Mouse (Mus musculus): ENCODE data around the gene Olfr434. TPM values are rescaled to one million over a fixed set of nuclear protein-coding genes. Genes with fewer than 3 reads are reported as not detected.
A peak's percentile ranks its signal among the peaks of the same experiment; 100 is the strongest.
"Not testable (repeated sequence)": the region's sequence is repeated elsewhere in the genome, so short reads cannot be mapped to it uniquely, and the experiment has no call there.

The Olfr434 gene
- total RNA-seq (2021) = not detected

GRCm38 (mm10) chr6:43212873-43213272, at the start of gene Olfr434:
Gene Olfr434 (plus strand): TSS chr6:43213021.
- DNase-seq = not testable (repeated sequence)

DNA sequence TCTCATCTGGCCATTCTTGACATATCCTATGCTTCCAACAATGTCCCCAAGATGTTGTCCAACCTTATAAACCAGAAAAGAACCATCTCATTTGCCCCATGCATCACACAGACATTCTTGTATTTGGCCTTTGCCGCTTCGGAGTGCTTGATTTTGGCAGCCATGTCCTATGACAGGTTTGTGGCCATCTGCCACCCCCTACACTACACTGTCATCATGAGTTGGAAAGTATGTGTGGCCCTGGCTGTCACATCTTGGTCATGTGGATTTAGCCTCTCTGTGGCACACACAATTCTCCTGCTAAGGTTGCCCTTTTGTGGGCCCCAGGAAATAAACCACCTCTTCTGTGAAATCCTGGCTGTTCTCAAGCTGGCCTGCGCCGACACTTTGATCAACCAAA, 45.6 kb upstream of the Olfr434 start:
- DNase-seq = no peak

- DNase-seq = no peak
Measured at GRCm38 (mm10) chr6:43171840-43172239, 41.0 kb upstream of the Olfr434 start, which contains the start of gene Olfr13. Gene Olfr13 (plus strand): TSS chr6:43172140.

GRCm38 (mm10) chr6:43178129-43178528, 34.7 kb upstream of the Olfr434 start:
- no peak for DNase-seq

GRCm38 (mm10) chr6:43178584-43179501, 34.0 kb upstream of the Olfr434 start:
- no peak for DNase-seq

GRCm38 (mm10) chr6:43190986-43191385, 21.8 kb upstream of the Olfr434 start:
- DNase-seq = no peak

- no peak for DNase-seq
Measured at GRCm38 (mm10) chr6:43196781-43197180, 16.0 kb upstream of the Olfr434 start, which contains the start of gene Olfr435. Gene Olfr435 (plus strand): TSS chr6:43197146.

GRCm38 (mm10) chr6:43198094-43198493, 14.7 kb upstream of the Olfr434 start:
- DNase-seq = no peak

GRCm38 (mm10) chr6:43202786-43203185, 10.0 kb upstream of the Olfr434 start:
- DNase-seq = no peak

DNA sequence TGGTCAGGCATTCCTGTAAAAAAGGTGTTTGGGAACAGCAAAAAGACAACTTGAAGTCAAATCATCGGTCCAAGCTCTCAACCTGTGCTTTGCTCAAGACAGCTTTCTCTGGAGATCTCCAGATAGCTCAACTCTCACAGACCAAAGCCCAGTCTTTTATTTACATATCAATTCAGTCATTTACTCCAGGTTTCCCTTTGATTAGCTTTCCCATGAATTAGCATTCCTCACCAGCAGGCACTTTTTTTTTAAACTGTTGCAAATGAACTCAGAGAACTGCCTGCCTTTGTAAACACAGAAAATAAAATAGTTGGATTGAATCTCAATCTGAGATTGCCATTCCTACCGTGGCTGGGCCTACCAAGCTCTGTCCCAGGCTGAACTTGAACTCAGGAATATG, 7.5 kb upstream of the Olfr434 start:
- DNase-seq = no peak

DNA sequence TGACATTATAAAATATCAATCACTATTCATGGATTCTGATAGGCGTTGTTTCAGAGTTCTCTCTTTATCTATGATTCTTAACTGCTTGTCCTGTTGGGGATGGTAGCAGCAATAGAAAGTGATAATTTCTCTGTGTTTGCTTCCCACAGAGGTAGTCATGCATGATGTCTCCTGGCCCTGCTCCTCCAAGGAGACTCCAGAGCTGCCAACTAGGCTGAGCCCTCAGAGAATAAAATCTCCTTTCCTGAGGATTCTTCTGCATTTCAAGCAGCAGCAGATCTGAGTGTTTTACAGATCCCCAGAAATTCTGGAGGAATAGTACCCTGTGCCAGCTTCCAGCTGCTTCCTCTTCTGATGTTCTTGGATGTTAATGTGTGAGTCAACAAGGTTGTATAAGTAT, 18.4 kb downstream of the Olfr434 start, which contains the start of gene Olfr47:
Gene Olfr47, plus strand, starts transcription at position 275 of the 400 bp plus-strand sequence.
- not testable (repeated sequence) for DNase-seq

DNA sequence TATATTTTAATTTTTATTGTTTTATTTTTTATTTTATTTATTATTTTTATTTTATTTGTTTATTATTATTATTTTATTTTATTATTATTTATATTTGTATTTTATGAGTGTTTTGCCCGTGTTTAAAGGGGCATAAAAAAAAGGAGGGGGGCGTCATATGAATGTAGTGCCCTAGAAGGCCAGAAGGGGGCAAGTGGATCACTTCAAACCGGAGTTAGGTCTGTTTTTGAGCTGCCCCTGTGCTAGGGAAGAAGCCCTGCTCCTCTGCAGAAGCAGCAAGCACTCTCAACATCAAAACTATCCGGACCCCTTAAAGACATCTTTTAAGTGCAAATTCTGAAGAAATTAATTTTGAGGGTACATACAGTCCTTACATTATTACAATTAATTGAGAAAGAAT, 29.2 kb downstream of the Olfr434 start:
- peak; percentile 38 for DNase-seq

DNA sequence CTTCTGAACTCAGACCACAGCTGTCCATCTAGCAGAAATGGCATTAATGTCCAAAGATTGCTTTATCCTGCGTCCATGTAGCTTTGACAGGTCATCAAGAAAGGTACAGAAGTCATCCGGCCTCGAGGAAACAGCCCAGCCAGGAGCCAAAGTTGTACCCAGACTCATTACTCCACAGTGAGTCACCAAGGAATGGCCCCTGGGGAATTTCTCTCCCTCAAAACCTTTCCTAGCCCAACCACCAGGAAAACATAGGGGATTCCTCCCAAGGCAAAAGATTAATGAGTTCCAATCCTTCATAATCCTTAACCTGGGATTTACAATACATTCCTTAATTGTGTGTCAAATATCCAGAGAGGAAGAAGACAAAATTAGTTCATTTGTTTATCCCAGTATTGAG, 34.6 kb downstream of the Olfr434 start:
- no peak for DNase-seq

DNA sequence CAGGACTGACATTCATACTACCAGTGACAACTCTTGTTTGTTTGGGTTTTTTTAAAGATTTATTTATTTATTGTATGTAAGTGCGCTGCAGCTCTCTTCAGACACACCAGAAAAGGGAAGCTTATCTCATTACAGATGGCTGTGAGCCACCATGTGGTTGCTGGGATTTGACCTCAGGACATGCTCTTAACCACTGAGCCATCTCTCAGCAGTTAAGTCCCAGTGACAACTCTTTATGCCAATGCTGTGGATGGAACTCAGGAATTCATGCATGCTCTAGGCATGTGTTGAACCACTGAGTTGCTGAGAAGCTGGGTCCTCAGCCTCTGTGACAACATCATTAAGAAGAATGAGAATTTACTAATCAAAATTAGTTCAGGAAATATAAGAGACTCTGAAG, 40.2 kb downstream of the Olfr434 start:
- DNase-seq = no peak

GRCm38 (mm10) chr6:43254193-43254926, 41.5 kb downstream of the Olfr434 start:
- no peak for DNase-seq

- DNase-seq = no peak
Measured at GRCm38 (mm10) chr6:43260756-43261155, 47.9 kb downstream of the Olfr434 start.

DNA sequence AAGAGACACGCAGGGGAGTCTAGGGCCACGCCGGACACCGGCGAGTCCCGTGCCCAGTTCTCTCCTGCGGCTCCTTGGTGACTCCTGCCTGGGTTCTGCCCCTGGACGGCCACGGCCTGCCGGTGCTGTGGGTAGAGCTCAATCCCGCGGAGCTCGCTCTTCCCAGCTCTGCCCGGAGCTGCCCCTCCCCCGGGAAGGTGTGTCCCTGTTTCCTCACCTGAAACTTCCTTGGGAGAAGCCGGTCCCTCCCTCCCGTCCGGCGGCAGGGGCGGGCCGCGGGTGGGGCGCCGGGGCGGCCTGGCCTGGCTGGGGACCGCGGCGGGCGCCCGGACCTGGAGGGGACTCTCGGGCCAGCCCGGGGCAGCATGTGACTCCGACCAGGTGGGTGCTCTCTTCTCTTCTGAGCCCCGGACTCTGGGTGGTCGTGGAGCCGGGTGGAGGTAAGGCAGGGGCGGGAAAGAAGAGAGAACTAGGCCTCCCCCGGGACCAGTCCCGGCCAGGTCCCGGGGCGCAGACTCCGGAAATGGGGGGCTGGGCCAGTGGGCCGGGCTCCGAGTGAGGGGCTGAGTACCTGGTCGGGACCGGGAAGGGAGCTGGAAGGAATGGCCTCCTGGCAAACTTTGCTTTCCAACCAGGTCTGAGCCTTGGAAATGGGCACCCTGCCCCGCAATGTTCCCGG, 52.7 kb downstream of the Olfr434 start, which contains the start of gene Arhgef5:
Gene Arhgef5, plus strand, starts transcription at position 220 of the 679 bp plus-strand sequence.
- DNase-seq = peak; percentile 51

DNA sequence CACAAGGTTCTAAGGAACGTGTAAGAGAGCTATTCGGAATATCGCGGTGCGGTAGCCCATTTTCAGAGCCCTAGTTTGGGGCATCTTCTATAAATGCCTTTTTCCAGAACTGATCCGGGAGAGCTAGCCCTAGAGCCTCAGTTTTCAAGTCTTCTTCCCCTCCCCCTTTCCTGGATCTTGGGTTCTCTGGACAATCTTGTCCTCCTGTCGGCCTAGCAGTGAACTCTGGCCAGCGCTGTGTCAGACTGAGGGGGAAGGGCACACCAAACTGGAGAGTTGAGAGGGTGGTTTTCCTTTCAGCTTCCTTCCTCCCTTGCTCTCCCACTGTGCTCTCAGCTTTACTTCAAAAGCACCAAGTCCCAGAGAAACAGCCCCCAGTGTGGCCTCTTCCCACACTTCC, 53.5 kb downstream of the Olfr434 start:
- peak; percentile 52 for DNase-seq
